In genomic region chr17:56814316-56815056, GRCm38 (mm10) we compare ENCODE assay signal across 10 mouse cellular contexts. TPM values are rescaled to one million over a fixed set of nuclear protein-coding genes. Genes with fewer than 3 reads are reported as not detected.
A peak's percentile ranks its signal among the peaks of the same experiment; 100 is the strongest.
DNase-seq lines count a peak whose midpoint lies in the region; ATAC-seq lines count a peak whose summit lies in the region.
"Had no signal": no experiment of that assay in that cellular context is flagged by ENCODE, and none has a peak within 500 bp of the region (broad histone marks: within the 10 kb centered on the region; RNA-seq: fewer than 3 reads in every experiment).

No protein-coding gene starts in this region.

- H3K36me3 ChIP-seq in forebrain, embryonic 16.5 days (ENCODE audit: control insufficient read depth, insufficient read depth) = no peaks in the 10 kb centered on the region
- peaks cover 10% of the 10 kb centered on the region; the same call in 1 of the 2 replicates for H3K36me3 ChIP-seq in liver, embryonic 13.5 days
- no peaks in the 10 kb centered on the region for H3K36me3 ChIP-seq in neural tube, embryonic 11.5 days (ENCODE audit: control insufficient read depth, insufficient read depth, low read length)

- no peaks in the 10 kb centered on the region for H3K27me3 ChIP-seq in forebrain, embryonic 16.5 days (replicated peaks; ENCODE audit: control insufficient read depth, insufficient read depth, low read length)
- H3K27me3 ChIP-seq in liver, embryonic 13.5 days = no peaks in the 10 kb centered on the region
- H3K27me3 ChIP-seq in neural tube, embryonic 11.5 days (ENCODE audit: control insufficient read depth, insufficient read depth, low read length) = no peaks in the 10 kb centered on the region

- peak; percentile 84 for ATAC-seq in forebrain, embryonic 16.5 days
- no peak for ATAC-seq in liver, embryonic 13.5 days (ENCODE audit: low read depth)
- ATAC-seq in neural tube, embryonic 11.5 days (ENCODE audit: insufficient read depth, low FRiP score, low TSS enrichment) = peak; percentile 73

- peaks cover 32% of the 10 kb centered on the region for H3K4me1 ChIP-seq in forebrain, embryonic 16.5 days (replicated peaks; ENCODE audit: control insufficient read depth, insufficient read depth, low read length)
- H3K4me1 ChIP-seq in liver, embryonic 13.5 days (replicated peaks) = peaks cover 83% of the 10 kb centered on the region
- H3K4me1 ChIP-seq in neural tube, embryonic 11.5 days (ENCODE audit: control insufficient read depth, insufficient read depth, low read length) = peaks cover 27% of the 10 kb centered on the region

- H3K4me3 ChIP-seq in forebrain, embryonic 16.5 days (replicated peaks; ENCODE audit: low read length) = no peak overlapping the region; the same call in 1 of the 2 replicates
- no peak overlapping the region for H3K4me3 ChIP-seq in liver, embryonic 13.5 days (replicated peaks)
- H3K4me3 ChIP-seq in neural tube, embryonic 11.5 days (ENCODE audit: low read depth, low read length) = no peak overlapping the region
- H3K4me3 ChIP-seq: myocyte had no signal

- H3K9ac ChIP-seq in forebrain, embryonic 16.5 days (replicated peaks; ENCODE audit: low read depth, low read length) = peak overlapping the region; percentile 9; the same call in 1 of the 2 replicates
- H3K9ac ChIP-seq in liver, embryonic 13.5 days = no peak overlapping the region
- H3K9ac ChIP-seq in neural tube, embryonic 11.5 days (ENCODE audit: low read length) = no peak overlapping the region

- peak; percentile 33 for DNase-seq in thymus, postnatal 4 days
- DNase-seq in thymus, postnatal 25 days = no peak
- peak; percentile 93 to 94 for DNase-seq in heart, postnatal 10 days
- DNase-seq in kidney, postnatal 36 days = peak; percentile 56 to 75
- DNase-seq in liver, embryonic 13.5 days = peak; percentile 42
- DNase-seq in neural tube, embryonic 11.5 days (ENCODE audit: low spot score) = peak; percentile 94
- peak; percentile 70 for DNase-seq in testis, postnatal 14 days (ENCODE audit: low spot score)

- peak overlapping the region; percentile 24 for H3K27ac ChIP-seq in forebrain, embryonic 16.5 days (ENCODE audit: low read length)
- no peak overlapping the region for H3K27ac ChIP-seq in liver, embryonic 13.5 days
- H3K27ac ChIP-seq in neural tube, embryonic 11.5 days (ENCODE audit: low read depth, low read length) = no peak overlapping the region

- intact Hi-C loops in heart, postnatal 10 days (cut with DNase I) = no loop called here

- 6% methylated on average over 24 of the region's 24 CpGs for WGBS in forebrain, embryonic 16.5 days
- 29% methylated on average over 24 of the region's 24 CpGs for WGBS in liver, embryonic 13.5 days (ENCODE audit: insufficient replicate concordance)
- WGBS in neural tube, embryonic 11.5 days = 13% methylated on average over 24 of the region's 24 CpGs

- peak overlapping the region; percentile 48 for H3K4me2 ChIP-seq in forebrain, embryonic 16.5 days (ENCODE audit: low read length)
- no peak overlapping the region for H3K4me2 ChIP-seq in liver, embryonic 13.5 days
- H3K4me2 ChIP-seq in neural tube, embryonic 11.5 days (ENCODE audit: low read depth) = no peak overlapping the region

- H3K9me3 ChIP-seq in forebrain, embryonic 16.5 days (ENCODE audit: control insufficient read depth, low read length) = no peaks in the 10 kb centered on the region
- no peaks in the 10 kb centered on the region for H3K9me3 ChIP-seq in liver, embryonic 13.5 days (replicated peaks)
- no peaks in the 10 kb centered on the region for H3K9me3 ChIP-seq in neural tube, embryonic 11.5 days (ENCODE audit: control insufficient read depth, low read length)

RNA-seq across cellular contexts. Expression of gene Rfx2, which starts 16.3 kb away (rescaled TPM):
- 3.7 and 4.2 TPM in 2 replicates for polyA plus RNA-seq in forebrain, embryonic 16.5 days (2015; fragmentation: Nextera tagmentation; extraction: Ambion mirVana)
- total RNA-seq in heart, postnatal 10 days (2021) = 10 to 100 TPM in 1 of 2 experiments, 1 to 10 TPM in 1; 6.5 to 10.5 TPM
- polyA plus RNA-seq in liver, embryonic 13.5 days (2015; fragmentation: Nextera tagmentation; extraction: Ambion mirVana) = 10.1 and 10.7 TPM in 2 replicates
- polyA plus RNA-seq in neural tube, embryonic 11.5 days (2014; fragmentation: Nextera tagmentation; extraction: Ambion mirVana) = 3.9 and 4.9 TPM in 2 replicates

RNA-seq across cellular contexts. Expression of gene Prr22, which starts 44.4 kb away (rescaled TPM):
- polyA plus RNA-seq in forebrain, embryonic 16.5 days (2015; fragmentation: Nextera tagmentation; extraction: Ambion mirVana) = 0.96 and 1.0 TPM in 2 replicates
- under 1 TPM; 0.27 to 0.43 TPM for total RNA-seq in heart, postnatal 10 days (2021)
- 0.45 and 0.61 TPM in 2 replicates for polyA plus RNA-seq in liver, embryonic 13.5 days (2015; fragmentation: Nextera tagmentation; extraction: Ambion mirVana)
- 0.77 and 1.1 TPM in 2 replicates for polyA plus RNA-seq in neural tube, embryonic 11.5 days (2014; fragmentation: Nextera tagmentation; extraction: Ambion mirVana)

RNA-seq across cellular contexts. Expression of gene Dus3l, which starts 49.9 kb away (rescaled TPM):
- 73.5 and 90.4 TPM in 2 replicates for polyA plus RNA-seq in forebrain, embryonic 16.5 days (2015; fragmentation: Nextera tagmentation; extraction: Ambion mirVana)
- total RNA-seq in heart, postnatal 10 days (2021) = 10 to 100 TPM; 21.0 to 23.0 TPM
- polyA plus RNA-seq in liver, embryonic 13.5 days (2015; fragmentation: Nextera tagmentation; extraction: Ambion mirVana) = 17.2 and 17.5 TPM in 2 replicates
- polyA plus RNA-seq in neural tube, embryonic 11.5 days (2014; fragmentation: Nextera tagmentation; extraction: Ambion mirVana) = 36.6 and 42.3 TPM in 2 replicates

RNA-seq across cellular contexts. Expression of gene Nrtn, which starts 57.2 kb away (rescaled TPM):
- polyA plus RNA-seq in forebrain, embryonic 16.5 days (2015; fragmentation: Nextera tagmentation; extraction: Ambion mirVana) = 0.73 and 0.84 TPM in 2 replicates
- total RNA-seq in heart, postnatal 10 days (2021) = 10 to 100 TPM; 19.0 to 21.0 TPM
- 1.00 and 1.0 TPM in 2 replicates for polyA plus RNA-seq in liver, embryonic 13.5 days (2015; fragmentation: Nextera tagmentation; extraction: Ambion mirVana)
- 5.8 and 6.3 TPM in 2 replicates for polyA plus RNA-seq in neural tube, embryonic 11.5 days (2014; fragmentation: Nextera tagmentation; extraction: Ambion mirVana)

RNA-seq across cellular contexts. Expression of gene Acsbg2, which starts 59.8 kb away (rescaled TPM):
- polyA plus RNA-seq in forebrain, embryonic 16.5 days (2015; fragmentation: Nextera tagmentation; extraction: Ambion mirVana) = not detected in 2 replicates
- not detected for total RNA-seq in heart, postnatal 10 days (2021)
- polyA plus RNA-seq in liver, embryonic 13.5 days (2015; fragmentation: Nextera tagmentation; extraction: Ambion mirVana) = not detected in 2 replicates
- not detected in 2 replicates for polyA plus RNA-seq in neural tube, embryonic 11.5 days (2014; fragmentation: Nextera tagmentation; extraction: Ambion mirVana)
- total RNA-seq: MEL had no signal
- polyA plus RNA-seq: myocyte had no signal
